Mouse (Mus musculus): ENCODE measurements around the gene Cfap298.

The Cfap298 gene

GRCm38 (mm10) chr16:90934687-90935328, at the start of gene Cfap298:
TSS of gene Cfap298 (minus strand) at chr16:90935114.
- in situ Hi-C loops (cut with MboI, MseI) = loop anchor here (5.0 kb wide), 3 partner anchors 82 to 648 kb away; no protein-coding TSS in a partner anchor

- in situ Hi-C loops (cut with MboI, MseI) = no loop called here
These were observed 36.1 kb upstream of the Cfap298 start for GRCm38 (mm10) chr16:90971004-90971403.

- in situ Hi-C loops (cut with MboI, MseI) = no loop called here
These were observed 31.3 kb upstream of the Cfap298 start for GRCm38 (mm10) chr16:90966241-90966640.

- in situ Hi-C loops (cut with MboI, MseI) = no loop called here
These were observed 29.4 kb upstream of the Cfap298 start for GRCm38 (mm10) chr16:90964302-90964701.

- in situ Hi-C loops (cut with MboI, MseI) = no loop called here
These were observed 29.0 kb upstream of the Cfap298 start for GRCm38 (mm10) chr16:90963866-90964265.

GRCm38 (mm10) chr16:90963231-90963630, 28.3 kb upstream of the Cfap298 start:
- in situ Hi-C loops (cut with MboI, MseI) = no loop called here

- in situ Hi-C loops (cut with MboI, MseI) = no loop called here
These were observed 23.6 kb upstream of the Cfap298 start for GRCm38 (mm10) chr16:90958301-90959085.

GRCm38 (mm10) chr16:90955494-90955893, 20.6 kb upstream of the Cfap298 start:
- in situ Hi-C loops (cut with MboI, MseI) = no loop called here

- in situ Hi-C loops (cut with MboI, MseI) = no loop called here
These were observed 18.9 kb upstream of the Cfap298 start for GRCm38 (mm10) chr16:90953770-90954169.

GRCm38 (mm10) chr16:90953147-90953546, 18.2 kb upstream of the Cfap298 start:
- in situ Hi-C loops (cut with MboI, MseI) = no loop called here

GRCm38 (mm10) chr16:90950354-90950963, 15.5 kb upstream of the Cfap298 start:
- in situ Hi-C loops (cut with MboI, MseI) = no loop called here

GRCm38 (mm10) chr16:90946977-90947376, 12.1 kb upstream of the Cfap298 start:
- in situ Hi-C loops (cut with MboI, MseI) = no loop called here

GRCm38 (mm10) chr16:90941246-90941645, 6.3 kb upstream of the Cfap298 start:
- in situ Hi-C loops (cut with MboI, MseI) = no loop called here

- in situ Hi-C loops (cut with MboI, MseI) = loop anchor here (5.0 kb wide), 2 partner anchors 143 to 647 kb away; no protein-coding TSS in a partner anchor
These were observed 674 bp downstream of the Cfap298 start for GRCm38 (mm10) chr16:90934193-90934686.

- in situ Hi-C loops (cut with MboI, MseI) = loop anchor here (5.0 kb wide), 2 partner anchors 144 to 646 kb away; no protein-coding TSS in a partner anchor
These were observed 1.3 kb downstream of the Cfap298 start for GRCm38 (mm10) chr16:90933534-90934176.

- in situ Hi-C loops (cut with MboI, MseI) = no loop called here
These were observed 7.5 kb downstream of the Cfap298 start for GRCm38 (mm10) chr16:90927446-90927845.

GRCm38 (mm10) chr16:90925461-90925860, 9.5 kb downstream of the Cfap298 start:
- in situ Hi-C loops (cut with MboI, MseI) = no loop called here

GRCm38 (mm10) chr16:90924606-90925370, 10.1 kb downstream of the Cfap298 start:
- in situ Hi-C loops (cut with MboI, MseI) = no loop called here

- in situ Hi-C loops (cut with MboI, MseI) = no loop called here
These were observed 13.3 kb downstream of the Cfap298 start for GRCm38 (mm10) chr16:90921471-90922159.

- in situ Hi-C loops (cut with MboI, MseI) = no loop called here
These were observed 17.8 kb downstream of the Cfap298 start for GRCm38 (mm10) chr16:90917156-90917555.

Data from regulatory T cell (primary cell).